Mouse (Mus musculus) cerebellum, adult 2 months (tissue): ENCODE measurements around the gene Mapk7.

Source experiments
- CTCF ChIP-seq: fragments of 200-500 bp; IDR thresholded peaks from 2 replicates; pipeline ENCODE4 v1.5.1; 2011; ENCODE audit warnings: low read depth, mild to moderate bottlenecking, control low read depth, low read length, moderate library complexity, borderline replicate concordance; ENCODE audit not compliant: insufficient read depth
- POLR2A ChIP-seq: fragments of 200-500 bp; IDR thresholded peaks from 2 replicates; pipeline ENCODE4 v1.6.1; 2011; ENCODE audit warnings: low read length, control low read depth, borderline replicate concordance; ENCODE audit not compliant: insufficient read depth

GRCm38 (mm10) chr11:61477566-61478508 lies 16.4 kb downstream of the Mapk7 start:
- TF ChIP-seq CTCF (no peak), POLR2A (no peak)
